Mouse (Mus musculus) bone marrow, adult 2 months (tissue): Measurements from ENCODE around the gene Cdh5. TPM values are rescaled to one million over a fixed set of nuclear protein-coding genes. Genes with fewer than 3 reads are reported as not detected.
A peak's percentile ranks its signal among the peaks of the same experiment; 100 is the strongest.

Experiments
- H3K27ac ChIP-seq: fragments of 200-500 bp; 2 replicates; pipeline ENCODE4 v1.5.1; 2012; ENCODE audit warnings: low read depth, mild to moderate bottlenecking, control low read depth, inconsistent platforms, low read length; ENCODE audit not compliant: control insufficient read depth, poor library complexity, insufficient read depth
- H3K4me1 ChIP-seq: fragments of 200-500 bp; 2 replicates; pipeline ENCODE4 v1.6.1; 2011; ENCODE audit warnings: low read length; ENCODE audit not compliant: control insufficient read depth, insufficient read depth
- H3K4me3 ChIP-seq: fragments of 200-500 bp; replicated peaks from 2 replicates; pipeline ENCODE3; 2011; ENCODE audit warnings: mild to moderate bottlenecking, low read depth, low read length, control low read depth; ENCODE audit not compliant: control insufficient read depth
- CTCF ChIP-seq: fragments of 200-500 bp; IDR thresholded peaks from 2 replicates; pipeline ENCODE4 v1.5.1; 2011; ENCODE audit warnings: low read length, control low read depth; ENCODE audit not compliant: control insufficient read depth, insufficient read depth
- POLR2A ChIP-seq: fragments of 200-500 bp; IDR thresholded peaks from 2 replicates; pipeline ENCODE4 v1.6.1; 2011; ENCODE audit warnings: low read depth, mild to moderate bottlenecking, control low read depth, low read length, borderline replicate concordance; ENCODE audit not compliant: control insufficient read depth
- WGBS: fragments of 180-500 bp; shearing (Covaris S2); methylation state at CpG from one replicate; pipeline ENCODE4 v1.1.7; 2018; 5-methylcytosine and 5-hydroxymethylcytosine counted together
- polyA plus RNA-seq: library from polyadenylated mRNA; stranded (reverse); fragments of >200 nt; gene quantifications from 2 replicates; pipeline ENCODE4 v1.2.4, GENCODE M21; 2011; ENCODE audit warnings: low replicate concordance; ENCODE audit not compliant: missing spikeins, insufficient read depth, insufficient read length

Cdh5 gene
- polyA plus RNA-seq, 1 experiment: 1.00 TPM

GRCm38 (mm10) chr8:104105768-104106167, 4.3 kb downstream of the Cdh5 start:
- WGBS: 81% methylated on average over 6 of the region's 6 CpGs
- TF ChIP-seq POLR2A: no peak
- no peak overlapping the region for H3K4me3 ChIP-seq
- H3K27ac ChIP-seq: no peak overlapping the region
- no peaks in the 10 kb centered on the region for H3K4me1 ChIP-seq

GRCm38 (mm10) chr8:104106276-104106946, 5.0 kb downstream of the Cdh5 start:
- 70% methylated on average over 7 of the region's 7 CpGs for WGBS
- H3K4me3 ChIP-seq: no peak overlapping the region
- TF ChIP-seq POLR2A (no peak), CTCF (no peak)

GRCm38 (mm10) chr8:104107111-104107510, 5.7 kb downstream of the Cdh5 start:
- TF ChIP-seq CTCF: no peak
- no peak for TF ChIP-seq POLR2A
- no peak overlapping the region for H3K4me3 ChIP-seq
- H3K4me1 ChIP-seq: no peaks in the 10 kb centered on the region
- H3K27ac ChIP-seq: no peak overlapping the region

More at GRCm38 (mm10) chr8:104106276-104106946, 5.0 kb downstream of the Cdh5 start:
- Histone ChIP-seq H3K27ac (no peak overlapping the region), H3K4me1 (no peaks in the 10 kb centered on the region)

GRCm38 (mm10) chr8:104108048-104108447, 6.6 kb downstream of the Cdh5 start:
- TF ChIP-seq CTCF: no peak
- no peak for TF ChIP-seq POLR2A
- 52% methylated on average over 5 of the region's 5 CpGs for WGBS
- Histone ChIP-seq H3K27ac (no peak overlapping the region), H3K4me3 (no peak overlapping the region), H3K4me1 (no peaks in the 10 kb centered on the region)

- no peak for TF ChIP-seq CTCF
- no peak for TF ChIP-seq POLR2A
- Histone ChIP-seq H3K27ac (peak overlapping the region; percentile 60), H3K4me3 (no peak overlapping the region), H3K4me1 (no peaks in the 10 kb centered on the region)
- 41% methylated on average over 10 of the region's 10 CpGs for WGBS
These were observed 9.2 kb downstream of the Cdh5 start for GRCm38 (mm10) chr8:104110498-104111134.

GRCm38 (mm10) chr8:104121640-104122416, 20.4 kb downstream of the Cdh5 start:
- H3K27ac ChIP-seq: no peak overlapping the region
- peaks cover 4% of the 10 kb centered on the region for H3K4me1 ChIP-seq
- WGBS: 83% methylated on average over 12 of the region's 12 CpGs
- H3K4me3 ChIP-seq: no peak overlapping the region
- no peak for TF ChIP-seq POLR2A

- no peak overlapping the region for H3K27ac ChIP-seq
- H3K4me3 ChIP-seq: no peak overlapping the region
- TF ChIP-seq CTCF: no peak
- no peak for TF ChIP-seq POLR2A
- H3K4me1 ChIP-seq: peaks cover 4% of the 10 kb centered on the region
- 78% methylated on average over 2 of the region's 2 CpGs for WGBS
These were observed 21.7 kb downstream of the Cdh5 start for GRCm38 (mm10) chr8:104123080-104123657.

- Histone ChIP-seq H3K4me3 (no peak overlapping the region), H3K27ac (no peak overlapping the region), H3K4me1 (peaks cover 4% of the 10 kb centered on the region)
- no peak for TF ChIP-seq POLR2A
- TF ChIP-seq CTCF: no peak
- WGBS: 71% methylated on average over 5 of the region's 5 CpGs
These were observed 23.1 kb downstream of the Cdh5 start for GRCm38 (mm10) chr8:104124534-104124933.
